Mouse (Mus musculus) urinary bladder, postnatal 36 days (tissue): ENCODE data around the gene Slc35a2.
A peak's percentile ranks its signal among the peaks of the same experiment; 100 is the strongest.
"Not testable (repeated sequence)": the region's sequence is repeated elsewhere in the genome, so short reads cannot be mapped to it uniquely, and the experiment has no call there.

ENCODE experiments used
- DNase-seq, 2 experiments: peaks; one replicate each; pipeline ENCODE4 v3.0.0; 2022; ENCODE audit warnings: low spot score in 2 of 2, mixed read lengths in 1 of 2

Gene Slc35a2

DNA sequence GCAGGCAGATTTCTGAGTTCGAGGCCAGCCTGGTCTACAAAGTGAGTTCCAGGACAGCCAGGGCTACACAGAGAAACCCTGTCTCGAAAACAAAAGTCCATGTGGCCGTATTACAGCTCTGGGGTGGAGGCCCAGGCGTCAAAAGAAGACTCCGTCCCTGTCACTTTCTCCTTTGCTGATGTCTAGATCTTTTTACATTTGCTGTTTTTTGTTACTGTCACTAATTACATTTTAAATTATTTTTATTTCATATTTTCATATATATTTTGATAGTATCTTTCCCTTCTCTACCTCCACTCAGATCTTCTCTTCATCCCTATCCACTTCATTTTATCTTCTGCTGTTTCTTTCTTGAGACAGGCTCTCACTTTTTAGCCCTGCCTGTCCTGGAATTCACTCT is 23.9 kb downstream of the Slc35a2 start, which contains the start of gene Gm10491:
TSS of gene Gm10491 (minus strand) at position 101 of the 400 bp plus-strand sequence.
- no peak for DNase-seq

DNA sequence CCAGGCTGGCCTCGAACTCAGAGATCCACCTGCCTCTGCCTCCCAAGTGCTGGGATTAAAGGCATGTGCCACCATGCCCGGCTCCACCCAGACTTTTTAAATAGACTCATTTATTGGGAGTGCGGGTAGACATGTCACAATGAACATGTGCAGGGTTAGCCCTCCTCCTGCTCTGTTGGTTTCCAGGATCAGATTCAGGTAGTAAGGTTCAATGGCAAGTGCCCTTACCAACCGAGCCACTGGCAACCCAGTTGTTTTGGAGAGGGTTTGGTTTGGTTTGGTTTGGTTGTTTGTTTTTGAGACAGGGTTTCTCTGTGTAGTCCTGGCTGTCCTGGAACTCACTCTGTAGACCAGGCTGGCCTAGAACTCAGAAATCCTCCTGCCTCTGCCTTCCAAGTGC is 25.4 kb downstream of the Slc35a2 start, which contains the start of gene Gm10490:
TSS of gene Gm10490 (plus strand) at position 301 of the 400 bp plus-strand sequence.
- DNase-seq = not testable (repeated sequence)

DNA sequence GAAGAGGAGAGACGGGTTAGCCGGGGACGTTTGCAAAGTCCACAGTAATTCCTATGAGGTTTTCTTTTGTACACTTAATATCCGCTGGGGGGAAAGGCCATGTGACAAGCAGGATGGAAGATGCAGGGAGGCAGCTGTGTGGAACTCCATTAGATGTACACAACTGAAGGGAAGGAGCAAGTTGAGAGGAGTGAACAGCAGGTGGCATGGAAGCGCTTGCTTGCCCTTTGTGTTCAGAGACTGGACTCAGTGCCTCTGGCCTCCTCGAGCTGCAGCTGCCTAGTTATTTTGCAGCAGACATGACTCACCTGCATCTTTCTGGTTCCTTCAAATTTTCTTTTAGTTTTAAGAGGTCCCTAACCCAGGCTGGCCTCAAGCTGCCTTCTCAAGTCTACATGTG is 26.6 kb downstream of the Slc35a2 start:
- DNase-seq = no peak

DNA sequence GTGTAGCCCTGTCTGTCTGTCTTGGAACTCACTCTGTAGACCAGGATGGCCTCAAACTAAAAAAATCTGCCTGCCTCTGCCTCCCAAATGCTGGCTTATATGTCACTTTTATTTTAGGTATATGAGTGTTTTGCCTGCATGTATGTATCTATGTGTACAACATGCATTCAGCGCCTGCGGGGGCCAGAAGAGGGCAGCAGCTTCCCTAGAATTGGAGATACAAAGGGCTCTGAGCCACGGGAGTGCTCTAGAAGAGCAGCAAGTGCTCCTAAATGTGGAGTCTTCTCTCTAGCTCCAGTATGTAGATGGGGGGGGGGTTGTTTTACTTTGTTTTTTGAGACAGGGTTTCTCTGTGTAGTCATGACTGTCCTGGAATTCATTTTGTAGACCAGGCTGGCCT is 31.8 kb downstream of the Slc35a2 start:
- DNase-seq = peak in 1 of 2 experiments; percentile 30

DNA sequence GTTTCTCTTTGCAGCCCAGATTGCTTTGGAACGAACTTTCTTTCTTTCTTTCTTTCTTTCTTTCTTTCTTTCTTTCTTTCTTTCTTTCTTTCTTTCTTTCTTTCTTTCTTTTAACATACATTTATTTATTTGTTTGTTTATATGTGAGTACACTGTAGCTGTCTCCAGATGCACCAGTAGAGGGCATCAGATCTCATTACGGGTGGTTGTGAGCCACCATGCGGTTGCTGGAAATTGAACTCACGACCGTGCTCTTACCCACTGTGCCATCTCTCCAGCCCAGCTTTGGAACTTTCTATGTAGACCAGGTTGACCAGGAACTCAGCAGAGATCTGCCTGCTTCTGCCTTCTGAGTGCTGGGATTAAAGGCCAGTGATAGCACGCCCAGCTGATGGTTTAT is 34.1 kb downstream of the Slc35a2 start:
- DNase-seq = not testable (repeated sequence)

DNA sequence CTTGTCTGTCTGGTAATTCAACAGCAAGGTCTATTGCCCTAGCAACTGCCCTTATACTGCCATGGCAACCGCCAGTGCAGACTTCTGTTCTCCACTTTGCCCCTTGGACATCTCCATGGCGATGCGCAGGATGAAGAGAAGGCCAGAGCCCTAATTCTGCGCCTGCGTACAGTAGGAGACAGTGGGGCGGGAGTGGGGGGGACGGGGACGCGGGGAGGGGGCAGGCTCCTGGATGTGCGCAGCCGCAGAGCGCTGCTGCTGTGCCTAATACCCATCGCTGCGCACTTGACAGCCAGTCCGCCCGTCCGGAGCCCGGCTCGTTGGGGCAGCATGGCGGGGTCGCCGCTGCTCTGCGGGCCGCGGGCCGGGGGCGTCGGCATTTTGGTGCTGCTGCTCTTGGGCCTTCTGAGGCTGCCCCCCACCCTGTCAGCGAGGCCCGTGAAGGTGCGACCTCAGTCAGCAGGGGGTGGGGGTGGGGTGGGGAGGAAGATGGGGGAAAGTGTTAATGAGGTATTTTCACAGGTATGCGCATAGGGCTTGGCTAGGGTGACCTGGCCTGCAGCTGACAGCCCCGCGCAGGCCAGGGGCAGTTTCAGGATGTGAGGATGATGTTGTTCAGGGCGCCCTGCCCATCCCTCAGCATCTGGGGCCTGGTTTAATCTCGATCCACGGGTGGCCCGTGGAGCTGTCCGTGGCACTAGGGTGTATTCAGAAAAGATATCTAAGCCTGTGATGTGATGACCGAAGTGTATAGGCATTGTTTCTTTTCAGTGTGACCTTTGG is 36.0 kb downstream of the Slc35a2 start, which contains the start of gene Pcsk1n:
TSS of gene Pcsk1n (plus strand) at position 222 of the 783 bp plus-strand sequence.
- DNase-seq = no peak

DNA sequence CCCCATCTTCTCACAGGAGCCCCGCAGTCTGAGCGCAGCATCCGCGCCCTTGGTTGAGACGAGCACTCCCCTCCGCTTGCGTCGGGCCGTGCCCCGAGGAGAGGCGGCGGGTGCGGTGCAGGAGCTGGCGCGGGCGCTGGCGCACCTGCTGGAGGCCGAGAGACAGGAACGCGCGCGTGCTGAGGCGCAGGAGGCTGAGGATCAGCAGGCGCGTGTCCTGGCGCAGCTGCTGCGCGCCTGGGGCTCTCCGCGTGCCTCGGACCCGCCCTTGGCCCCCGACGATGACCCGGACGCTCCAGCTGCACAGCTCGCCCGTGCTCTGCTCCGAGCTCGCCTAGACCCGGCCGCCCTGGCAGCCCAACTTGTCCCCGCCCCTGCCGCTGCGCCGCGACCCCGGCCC is 38.2 kb downstream of the Slc35a2 start:
- DNase-seq = no peak

DNA sequence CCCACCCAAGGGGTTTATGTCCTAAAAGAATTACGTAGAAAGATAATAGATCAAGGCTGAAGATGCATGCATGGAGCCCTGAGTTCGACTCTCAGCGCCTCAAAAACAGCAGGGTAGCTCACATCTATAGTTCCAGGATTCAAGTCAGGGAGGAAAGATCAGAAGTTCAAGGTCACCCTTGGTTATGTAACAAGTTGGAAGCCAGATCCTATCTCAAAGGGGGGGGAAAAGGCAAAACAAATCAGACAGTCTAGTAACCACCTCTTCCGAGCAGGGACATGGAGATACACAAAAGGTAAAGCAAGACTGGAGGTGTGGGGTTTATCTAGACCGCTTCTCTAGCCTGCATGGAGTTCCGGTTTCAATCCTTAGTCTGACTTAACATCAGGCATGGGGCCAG is 42.4 kb downstream of the Slc35a2 start:
- DNase-seq = no peak

DNA sequence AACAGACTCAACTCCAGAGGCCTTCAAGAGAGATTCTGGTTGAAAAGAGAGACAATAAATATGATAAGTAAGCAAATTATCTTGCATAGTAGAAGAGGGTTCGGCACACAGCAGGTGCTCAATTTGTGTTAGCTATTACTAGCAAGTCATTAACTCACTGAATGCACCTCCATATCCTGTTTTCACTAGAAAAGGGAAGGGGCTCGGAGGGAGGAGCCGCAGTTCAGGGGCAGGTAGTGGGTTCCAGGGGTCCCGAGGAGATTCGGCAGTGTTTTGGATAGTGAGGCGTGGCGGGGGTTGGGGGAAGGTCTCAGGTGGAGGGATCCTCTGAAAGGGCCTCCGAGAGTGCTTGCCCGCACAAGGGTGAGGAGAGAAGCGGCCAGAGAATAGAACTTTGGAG is 43.3 kb downstream of the Slc35a2 start:
- DNase-seq = no peak

DNA sequence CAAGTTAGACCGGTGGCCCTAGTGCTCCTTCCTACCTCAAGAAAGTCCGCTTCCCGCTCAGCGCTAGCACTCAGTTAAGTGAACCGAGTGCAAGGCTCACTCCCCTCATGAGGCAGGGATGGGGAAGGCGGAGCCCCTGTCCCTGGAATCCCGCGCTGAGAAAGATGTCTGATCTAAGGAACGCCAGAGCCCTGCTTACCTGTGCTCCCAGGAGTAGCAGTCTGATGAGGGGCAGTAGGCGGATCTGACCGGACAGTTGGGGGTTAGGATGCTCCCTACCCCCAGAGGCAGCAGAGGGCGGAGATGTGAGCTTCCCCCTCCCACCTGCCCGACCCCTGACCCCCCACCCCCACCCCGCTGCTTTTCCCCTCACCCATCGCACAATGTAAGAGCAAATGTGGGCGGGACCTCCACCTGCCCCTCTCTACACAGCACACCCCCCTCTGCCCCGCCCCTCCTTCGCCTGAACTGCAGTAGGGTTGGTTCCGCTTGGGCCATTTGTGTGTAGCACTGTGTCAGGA is 44.5 kb downstream of the Slc35a2 start, which contains the start of gene Eras:
TSS of gene Eras (minus strand) at position 338 of the 521 bp plus-strand sequence.
- no peak for DNase-seq

DNA sequence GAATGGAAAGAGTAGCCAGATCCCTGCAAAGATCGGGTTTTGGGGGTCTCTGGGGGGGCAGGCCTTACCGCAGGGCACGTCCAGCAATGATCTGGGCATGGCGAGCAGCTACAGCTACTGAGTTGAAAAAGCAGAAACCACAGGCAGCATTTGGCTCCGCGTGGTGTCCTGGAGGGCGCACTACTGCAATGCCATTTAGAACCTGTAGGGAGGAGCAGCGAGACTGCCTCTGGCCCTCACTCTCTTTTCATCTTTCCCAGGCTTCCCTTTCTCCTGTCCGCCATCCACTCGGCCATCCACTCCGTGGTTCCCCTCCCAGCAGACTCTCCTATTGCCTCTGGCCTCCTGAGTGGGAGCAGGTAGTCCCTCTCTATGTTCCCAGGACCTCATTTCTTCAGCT is 53.0 kb downstream of the Slc35a2 start:
- no peak for DNase-seq

DNA sequence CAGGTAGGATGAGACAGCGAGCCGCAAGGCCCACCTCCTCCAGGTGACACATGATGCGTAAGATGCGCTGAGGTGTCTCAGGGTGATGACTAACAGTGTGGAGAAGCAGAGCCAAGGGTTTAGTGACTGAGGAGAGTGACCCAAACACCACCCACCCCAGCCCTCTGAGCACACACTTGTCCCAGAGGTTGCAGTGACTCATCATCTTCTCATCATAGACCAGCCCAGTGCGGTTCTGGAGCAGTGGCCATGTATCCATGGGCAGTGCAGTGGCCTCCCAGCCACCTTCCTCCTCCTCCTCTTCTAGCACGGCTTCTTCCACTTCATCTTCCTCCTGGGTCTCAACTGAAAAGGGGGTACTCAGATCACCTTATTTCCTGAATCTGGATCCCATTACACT is 53.8 kb downstream of the Slc35a2 start:
- DNase-seq = no peak
